Mouse (Mus musculus) kidney, embryonic 14.5 days (tissue): ENCODE data around the gene Rps6ka3. TPM values are rescaled to one million over a fixed set of nuclear protein-coding genes. Genes with fewer than 3 reads are reported as not detected.
A peak's percentile ranks its signal among the peaks of the same experiment; 100 is the strongest.

ENCODE experiments used
- ATAC-seq: fragments of 200-750 bp; cut with Nextera tagmentation; 2 replicates; pipeline ENCODE4 v1.8.0; 2017; ENCODE audit warnings: moderate number of reproducible peaks, mild to moderate bottlenecking, moderate TSS enrichment, moderate library complexity; ENCODE audit not compliant: low FRiP score, low TSS enrichment
- H3K27ac ChIP-seq: fragments of 300-500 bp; sonication (generic); 2 replicates; pipeline ENCODE4 v1.5.1; 2014; ENCODE audit warnings: low read depth, mild to moderate bottlenecking, low read length, moderate library complexity, mixed read lengths
- H3K27me3 ChIP-seq: fragments of 300-500 bp; sonication (generic); 2 replicates; pipeline ENCODE4 v1.6.1; 2014; ENCODE audit warnings: mild to moderate bottlenecking, low read length; ENCODE audit not compliant: control insufficient read depth, insufficient read depth
- H3K36me3 ChIP-seq: fragments of 300-500 bp; sonication (generic); 2 replicates; pipeline ENCODE4 v1.6.1; 2014; ENCODE audit warnings: low read length, mixed read lengths; ENCODE audit not compliant: control insufficient read depth, insufficient read depth
- H3K4me1 ChIP-seq: fragments of 300-500 bp; sonication (generic); 2 replicates; pipeline ENCODE4 v1.6.1; 2014; ENCODE audit warnings: low read length, mixed read lengths; ENCODE audit not compliant: control insufficient read depth, insufficient read depth
- H3K4me2 ChIP-seq: fragments of 300-500 bp; sonication (generic); replicated peaks from 2 replicates; pipeline ENCODE4 v1.6.1; 2014; ENCODE audit warnings: low read depth, mild to moderate bottlenecking, low read length
- H3K4me3 ChIP-seq: fragments of 300-500 bp; sonication (generic); 2 replicates; pipeline ENCODE4 v1.5.1; 2014; ENCODE audit warnings: mild to moderate bottlenecking, low read length
- H3K9ac ChIP-seq: fragments of 300-500 bp; sonication (generic); 2 replicates; pipeline ENCODE4 v1.6.1; 2014; ENCODE audit warnings: low read depth, mild to moderate bottlenecking, low read length, moderate library complexity
- H3K9me3 ChIP-seq: fragments of 300-500 bp; sonication (generic); 2 replicates; pipeline ENCODE4 v1.6.1; 2016; ENCODE audit warnings: low read length; ENCODE audit not compliant: control insufficient read depth
- WGBS: fragments of 180-500 bp; shearing (Covaris S2); extraction: QIAGEN DNeasy Blood & Tissue Kit; methylation state at CpG from one replicate; pipeline ENCODE4 v1.1.7; 2014; 5-methylcytosine and 5-hydroxymethylcytosine counted together
- polyA plus RNA-seq: library from polyadenylated mRNA; unstranded; fragments of >200 nt; fragmentation: Nextera tagmentation; extraction: Ambion mirVana; gene quantifications from 2 replicates; pipeline ENCODE4 v1.2.1, GENCODE M21; 2014

The Rps6ka3 gene
- polyA plus RNA-seq, 1 experiment from 2014 or later = 14.2 TPM

DNA sequence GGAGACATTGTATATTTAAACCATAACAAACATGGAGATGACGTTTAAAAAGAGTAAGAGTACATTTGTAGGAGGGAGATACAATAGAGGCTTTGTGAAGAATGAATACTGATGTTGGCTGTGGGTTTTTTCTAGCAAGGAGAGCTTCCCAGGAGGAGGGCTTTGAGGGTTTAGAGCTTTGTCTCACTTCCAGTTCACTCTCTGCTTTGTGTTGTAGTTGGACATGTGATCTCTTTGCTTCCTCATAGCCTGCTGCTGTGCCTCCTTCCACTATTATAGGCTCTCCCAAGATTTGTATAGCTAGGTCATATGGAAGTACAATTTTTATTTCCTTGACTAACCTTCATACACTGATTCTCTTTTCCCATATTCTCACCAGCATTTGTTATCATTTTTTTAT lies 27.2 kb downstream of the Rps6ka3 start:
- Histone ChIP-seq H3K36me3 (no peaks in the 10 kb centered on the region), H3K9me3 (no peaks in the 10 kb centered on the region), H3K27me3 (0 out of 2 replicates have a peak, but pooled peaks cover 4% of the 10 kb centered on the region), H3K4me2 (no peak overlapping the region), H3K27ac (no peak overlapping the region), H3K4me3 (no peak overlapping the region), H3K4me1 (no peaks in the 10 kb centered on the region), H3K9ac (no peak overlapping the region)
- 41% methylated on average over 1 of the region's 1 CpGs for WGBS
- no peak for ATAC-seq

DNA sequence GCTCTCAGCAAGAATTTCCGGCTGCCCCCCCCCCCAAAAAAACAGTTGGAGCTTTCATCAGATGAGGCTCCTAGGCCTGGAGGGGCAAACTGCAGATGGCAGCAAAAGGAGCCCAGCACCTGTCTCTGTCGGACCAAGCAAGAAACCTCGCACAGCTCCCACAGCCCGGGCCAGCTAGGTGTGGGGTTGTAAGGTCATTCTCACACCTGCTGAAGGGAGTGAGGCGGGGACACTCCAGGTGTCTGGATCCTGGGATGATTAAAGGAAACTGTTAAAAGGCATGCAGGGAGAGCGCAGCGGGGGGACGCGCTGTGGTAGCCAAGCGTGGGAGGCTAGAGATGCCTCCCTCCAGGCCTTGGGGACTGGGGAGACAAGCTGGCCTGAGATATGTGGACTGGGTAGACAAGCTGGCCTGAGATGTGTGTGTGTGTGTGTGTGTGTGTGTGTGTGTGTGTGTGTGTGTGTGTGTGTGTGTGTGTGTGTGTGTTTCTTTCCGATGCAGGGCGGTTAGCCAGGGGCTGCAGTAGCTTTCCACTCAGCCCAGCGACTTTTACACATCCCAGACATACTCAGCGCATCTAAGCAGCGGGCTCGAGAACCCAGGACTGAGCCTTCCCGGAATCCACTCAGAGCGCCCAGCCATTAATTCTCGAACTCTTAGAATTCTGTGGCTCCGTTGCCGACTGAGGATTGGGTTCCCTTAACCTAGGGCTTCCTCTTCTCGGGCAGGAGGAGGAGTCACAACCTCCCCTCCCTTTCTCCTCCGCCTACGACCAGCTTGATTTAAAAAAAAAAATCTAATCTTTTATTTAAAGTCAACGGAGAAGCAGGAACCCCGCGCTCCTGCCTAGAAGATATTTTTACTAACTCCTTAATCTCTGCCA lies 44.1 kb downstream of the Rps6ka3 start:
- 26% methylated on average over 26 of the region's 27 CpGs for WGBS
- H3K27me3 ChIP-seq = no peaks in the 10 kb centered on the region
- no peaks in the 10 kb centered on the region for H3K4me1 ChIP-seq
- peak overlapping the region; percentile 38 for H3K4me3 ChIP-seq
- ATAC-seq = peak; percentile 56
- no peaks in the 10 kb centered on the region for H3K9me3 ChIP-seq
- H3K27ac ChIP-seq = peak overlapping the region; percentile 79
- H3K36me3 ChIP-seq = no peaks in the 10 kb centered on the region
- peak overlapping the region; percentile 42; the same call in 1 of the 2 replicates for H3K9ac ChIP-seq
- peak overlapping the region; percentile 44 for H3K4me2 ChIP-seq

DNA sequence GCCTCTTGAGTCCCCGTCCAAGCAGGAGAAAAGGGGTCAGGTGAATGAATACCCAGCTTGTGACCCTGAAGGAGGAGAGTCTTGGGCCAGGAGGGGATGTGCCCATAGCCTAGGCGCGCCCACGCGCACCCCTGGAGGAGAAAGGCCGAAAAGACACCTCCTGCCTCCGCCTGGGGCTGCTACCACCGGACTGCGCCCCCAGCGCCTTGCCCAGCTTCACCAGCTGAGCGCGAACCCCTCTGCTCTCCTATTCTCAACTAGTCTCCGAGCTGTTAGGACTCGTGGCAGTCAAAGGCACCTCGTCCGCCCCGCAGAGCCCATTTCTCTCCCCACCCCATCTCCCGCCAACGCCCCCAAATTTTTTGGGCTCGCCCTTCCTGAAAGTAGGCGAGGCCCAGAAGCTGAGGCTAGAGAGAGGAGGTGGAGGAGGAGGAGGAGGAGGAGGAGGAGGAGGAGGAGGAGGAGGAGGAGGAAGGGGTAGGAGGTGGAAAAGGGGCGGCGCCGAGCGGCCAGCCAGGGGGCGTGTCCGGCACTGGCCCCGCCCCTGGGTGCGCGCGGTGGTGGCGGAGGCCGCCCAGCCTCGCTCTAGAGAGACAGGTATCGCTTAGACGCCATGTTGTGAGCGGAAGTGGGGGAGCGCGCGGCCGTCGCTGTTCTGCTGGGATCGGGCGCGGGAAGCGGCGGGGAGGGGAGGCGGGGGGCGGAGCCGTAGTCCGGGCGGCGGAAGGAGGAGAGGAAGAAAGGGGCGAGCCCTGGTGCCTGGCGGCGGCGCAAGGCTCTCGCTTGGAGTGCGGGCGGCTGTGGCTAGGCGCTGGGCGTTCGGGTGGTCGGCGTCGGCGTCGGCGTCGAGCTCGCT lies 45.2 kb downstream of the Rps6ka3 start:
- peak overlapping the region; percentile 46 for H3K4me2 ChIP-seq
- H3K27me3 ChIP-seq = no peaks in the 10 kb centered on the region
- 29% methylated on average over 31 of the region's 71 CpGs for WGBS

DNA sequence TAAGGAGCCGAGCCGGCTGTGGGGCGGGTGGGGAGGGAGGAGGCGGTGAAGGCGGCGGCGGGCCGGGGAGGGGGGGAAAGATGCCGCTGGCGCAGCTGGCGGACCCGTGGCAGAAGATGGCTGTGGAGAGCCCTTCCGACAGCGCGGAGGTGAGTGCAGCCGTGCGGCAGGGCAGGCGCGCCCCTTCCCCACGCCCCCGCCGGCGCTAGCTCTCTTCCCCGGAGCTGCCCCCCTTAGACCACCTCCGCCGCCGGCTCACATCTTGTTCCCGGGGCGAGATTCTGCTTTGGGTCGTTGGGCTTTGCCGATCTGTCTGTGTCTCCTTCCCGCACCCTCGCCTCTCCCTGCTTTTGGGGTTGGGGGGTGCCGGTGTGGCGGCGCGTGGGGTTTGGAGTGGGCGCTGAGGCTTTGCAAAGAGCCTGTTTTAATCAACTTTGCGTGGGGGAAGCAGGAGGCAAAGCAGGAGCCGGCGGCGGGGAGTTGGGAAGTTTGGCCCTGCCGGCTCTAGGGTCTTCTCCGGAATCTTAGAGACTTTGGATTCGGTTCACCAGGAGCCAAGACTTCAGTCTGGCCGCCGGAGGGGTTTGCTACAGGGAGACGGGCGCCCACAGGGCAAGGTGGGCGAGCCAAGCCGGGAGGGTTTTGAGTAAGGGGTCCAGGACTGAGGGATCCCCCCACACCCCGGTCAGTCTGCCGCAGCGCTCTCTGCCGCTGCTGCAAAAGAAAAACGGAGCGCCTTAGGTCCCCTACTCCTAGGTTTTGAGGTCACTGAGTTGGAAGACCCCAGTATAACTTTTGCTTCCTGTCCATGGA lies 46.1 kb downstream of the Rps6ka3 start:
- H3K9me3 ChIP-seq = no peaks in the 10 kb centered on the region
- peak overlapping the region; percentile 63 for H3K4me3 ChIP-seq
- 22% methylated on average over 42 of the region's 57 CpGs for WGBS
- H3K4me1 ChIP-seq = no peaks in the 10 kb centered on the region
- H3K27ac ChIP-seq = peak overlapping the region; percentile 82
- H3K27me3 ChIP-seq = no peaks in the 10 kb centered on the region
- peak; percentile 23; the same call in 1 of the 2 replicates for ATAC-seq
- H3K9ac ChIP-seq = peak overlapping the region; percentile 78
- no peaks in the 10 kb centered on the region for H3K36me3 ChIP-seq
- peak overlapping the region; percentile 46 for H3K4me2 ChIP-seq

More for the DNA sequence above, 45.2 kb downstream of the Rps6ka3 start:
- peak overlapping the region; percentile 82 for H3K27ac ChIP-seq
- no peaks in the 10 kb centered on the region for H3K9me3 ChIP-seq
- H3K9ac ChIP-seq = peak overlapping the region; percentile 78
- H3K4me1 ChIP-seq = no peaks in the 10 kb centered on the region
- peak overlapping the region; percentile 63 for H3K4me3 ChIP-seq
- ATAC-seq = peak; percentile 96
- no peaks in the 10 kb centered on the region for H3K36me3 ChIP-seq

DNA sequence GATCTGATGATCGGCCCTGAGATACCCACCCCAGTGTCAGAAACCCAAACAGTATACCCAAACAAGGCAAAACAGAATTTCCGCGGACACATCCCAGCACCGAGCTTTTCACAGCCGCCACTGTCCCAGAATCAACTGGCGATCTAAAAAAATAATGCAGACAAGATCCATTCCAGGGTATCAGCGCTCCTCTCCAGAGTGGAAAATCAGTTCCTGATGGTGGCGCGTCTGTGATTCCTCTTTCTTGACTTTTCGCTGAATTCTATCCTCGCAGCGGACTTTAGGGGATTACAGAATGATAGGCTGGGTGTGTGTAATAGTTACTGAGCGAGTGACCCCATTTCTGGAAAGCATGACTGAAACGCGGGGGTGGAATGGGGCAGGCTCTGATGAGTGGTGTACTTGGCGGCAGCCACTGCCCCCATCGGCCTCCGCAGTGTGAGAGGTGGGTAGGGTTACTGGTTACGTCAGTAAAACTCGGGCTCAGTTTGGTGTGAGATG lies 46.9 kb downstream of the Rps6ka3 start:
- Histone ChIP-seq H3K4me2 (peak overlapping the region; percentile 46), H3K27me3 (no peaks in the 10 kb centered on the region), H3K9ac (peak overlapping the region; percentile 78; the same call in 1 of the 2 replicates), H3K36me3 (no peaks in the 10 kb centered on the region), H3K27ac (peak overlapping the region; percentile 82; the same call in 1 of the 2 replicates), H3K4me1 (no peaks in the 10 kb centered on the region), H3K4me3 (peak overlapping the region; percentile 63), H3K9me3 (no peaks in the 10 kb centered on the region)
- 24% methylated on average over 20 of the region's 20 CpGs for WGBS
- peak; percentile 14; the same call in 1 of the 2 replicates for ATAC-seq

DNA sequence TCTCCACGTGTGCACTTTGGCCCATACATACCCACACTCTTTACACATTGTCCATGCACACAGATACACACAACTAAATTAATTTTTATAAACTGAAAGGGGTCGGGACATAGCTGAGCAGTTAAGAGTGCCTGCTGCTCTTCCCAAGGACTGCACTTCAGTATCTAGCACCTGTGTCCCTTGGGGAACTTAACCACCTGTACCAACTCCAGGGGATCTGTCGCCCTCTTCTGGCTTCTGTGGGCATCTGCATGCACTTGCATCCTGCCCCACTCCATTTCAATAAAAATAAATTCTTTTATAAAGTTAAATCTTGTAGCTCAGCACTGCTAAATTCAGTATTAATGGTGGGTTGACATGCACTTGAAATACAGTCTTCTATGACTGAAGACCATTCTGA lies 54.6 kb downstream of the Rps6ka3 start:
- no peaks in the 10 kb centered on the region for H3K27me3 ChIP-seq
- H3K9ac ChIP-seq = no peak overlapping the region
- no peaks in the 10 kb centered on the region for H3K36me3 ChIP-seq
- WGBS = 46% methylated on average over 3 of the region's 3 CpGs
- no peak overlapping the region for H3K27ac ChIP-seq
- no peaks in the 10 kb centered on the region for H3K4me1 ChIP-seq
- H3K4me2 ChIP-seq = no peak overlapping the region
- no peak for ATAC-seq
- no peaks in the 10 kb centered on the region for H3K9me3 ChIP-seq
- H3K4me3 ChIP-seq = no peak overlapping the region

DNA sequence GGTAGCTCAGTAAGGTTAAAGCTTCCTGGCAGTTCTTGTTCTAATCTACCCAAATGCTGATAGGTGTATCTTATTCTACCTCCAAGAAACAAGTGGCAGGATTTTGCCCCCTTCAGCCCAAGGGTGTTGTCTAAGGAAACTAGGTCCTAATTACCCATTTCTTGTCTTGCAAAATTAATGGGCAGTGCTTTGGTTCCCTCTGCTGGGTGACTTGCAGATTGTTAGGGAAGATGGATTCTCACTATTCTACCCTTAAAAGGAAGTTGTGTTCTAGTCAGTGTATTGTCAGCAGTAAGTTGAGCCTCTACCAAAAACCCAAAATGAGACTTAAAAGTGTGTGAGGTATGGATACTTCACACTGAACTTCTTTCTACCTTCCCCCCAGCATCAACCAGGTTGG lies 59.0 kb downstream of the Rps6ka3 start:
- Histone ChIP-seq H3K9ac (no peak overlapping the region), H3K9me3 (no peaks in the 10 kb centered on the region), H3K4me2 (no peak overlapping the region), H3K27me3 (no peaks in the 10 kb centered on the region), H3K4me3 (no peak overlapping the region), H3K36me3 (no peaks in the 10 kb centered on the region), H3K4me1 (no peaks in the 10 kb centered on the region), H3K27ac (no peak overlapping the region)
- no peak for ATAC-seq

DNA sequence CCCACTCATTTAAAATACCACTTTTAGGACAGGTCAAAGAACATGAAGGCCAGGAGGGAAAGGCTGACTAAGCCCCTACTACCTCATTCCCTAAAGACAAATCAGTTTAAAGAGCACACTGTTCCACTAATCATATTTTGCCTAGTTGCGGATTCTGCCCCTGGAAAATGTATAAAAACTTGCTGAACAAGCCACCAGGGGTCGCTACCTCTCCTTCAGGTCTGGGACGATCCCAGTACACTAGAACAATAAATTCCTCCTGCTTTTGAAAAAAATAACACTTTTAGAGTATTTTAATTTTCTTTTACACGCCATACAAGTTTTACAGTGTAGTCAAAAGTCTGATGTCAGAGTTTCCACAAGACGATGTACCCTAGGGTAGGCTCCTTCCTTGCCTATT lies 76.7 kb downstream of the Rps6ka3 start:
- no peaks in the 10 kb centered on the region for H3K4me1 ChIP-seq
- no peak for ATAC-seq
- H3K36me3 ChIP-seq = no peaks in the 10 kb centered on the region
- H3K9me3 ChIP-seq = no peaks in the 10 kb centered on the region
- WGBS = 66% methylated on average over 5 of the region's 5 CpGs
- H3K27ac ChIP-seq = no peak overlapping the region
- H3K27me3 ChIP-seq = no peaks in the 10 kb centered on the region
- no peak overlapping the region for H3K4me2 ChIP-seq
- no peak overlapping the region for H3K4me3 ChIP-seq
- H3K9ac ChIP-seq = no peak overlapping the region
